Mouse (Mus musculus): ENCODE data around the gene Larp1. TPM values are rescaled to one million over a fixed set of nuclear protein-coding genes. Genes with fewer than 3 reads are reported as not detected.

Larp1 gene
- 14.1 and 21.8 TPM in 2 replicates for polyA plus RNA-seq (2012; ENCODE audit: insufficient read depth, insufficient read length, missing spikeins)

DNA sequence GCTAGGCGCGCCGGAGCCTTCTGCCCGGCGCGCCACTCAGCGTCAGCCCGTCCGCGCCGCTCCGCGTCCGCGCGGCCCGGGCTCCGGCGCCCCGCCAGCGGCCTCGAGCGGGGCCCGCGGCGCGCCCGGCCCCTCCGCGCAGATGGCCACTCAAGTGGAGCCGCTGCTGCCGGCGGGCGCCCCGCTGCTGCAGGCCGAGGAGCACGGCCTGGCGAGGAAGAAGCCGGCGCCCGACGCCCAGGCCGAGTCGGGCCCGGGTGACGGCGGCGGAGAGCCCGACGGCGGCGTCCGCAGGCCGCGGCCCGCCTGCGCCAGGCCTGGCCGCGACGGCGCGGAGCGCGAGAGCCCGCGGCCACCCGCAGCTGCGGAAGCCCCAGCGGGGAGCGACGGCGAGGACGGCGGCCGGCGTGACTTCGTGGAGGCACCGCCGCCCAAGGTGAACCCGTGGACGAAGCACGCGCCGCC is at the start of gene Larp1:
TSS of gene Larp1 (plus strand) at position 14 of the 465 bp plus-strand sequence.
- peak within 1 kb of the TSS; percentile 83 for H3K4me3 ChIP-seq (ENCODE audit: insufficient read depth, low read depth, low read length)
- peak within 1 kb of the TSS; percentile 68 for H3K27ac ChIP-seq (replicated peaks; ENCODE audit: low read depth, low read length)
- peaks cover 6% of the 10 kb centered on the region for H3K4me1 ChIP-seq (ENCODE audit: control insufficient read depth, insufficient read depth, insufficient read length, low read length)

DNA sequence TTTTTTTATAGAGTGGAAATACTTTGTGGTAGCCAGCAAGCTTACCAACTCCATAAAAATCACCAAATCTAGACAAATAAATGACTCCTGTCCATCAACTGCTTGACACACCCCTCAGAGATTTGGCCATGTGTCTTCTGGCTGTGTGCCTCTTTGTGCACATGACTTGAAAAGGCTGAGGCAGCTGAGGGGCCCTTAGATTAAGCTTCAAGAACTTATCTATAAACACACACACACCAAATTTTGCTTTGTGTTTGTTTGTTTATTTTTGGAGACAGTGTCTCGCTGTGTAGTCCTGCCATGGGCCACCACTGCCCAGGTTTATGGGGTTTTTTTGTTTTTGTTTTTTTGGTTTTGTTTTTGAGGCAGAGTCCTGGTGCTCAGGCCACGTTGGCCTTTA is 48.9 kb upstream of the Larp1 start:
- Histone ChIP-seq H3K27ac (replicated peaks; ENCODE audit: low read depth, low read length) (no peak overlapping the region), H3K4me1 (ENCODE audit: control insufficient read depth, insufficient read depth, insufficient read length, low read length) (no peaks in the 10 kb centered on the region), H3K4me3 (ENCODE audit: insufficient read depth, low read depth, low read length) (no peak overlapping the region)

DNA sequence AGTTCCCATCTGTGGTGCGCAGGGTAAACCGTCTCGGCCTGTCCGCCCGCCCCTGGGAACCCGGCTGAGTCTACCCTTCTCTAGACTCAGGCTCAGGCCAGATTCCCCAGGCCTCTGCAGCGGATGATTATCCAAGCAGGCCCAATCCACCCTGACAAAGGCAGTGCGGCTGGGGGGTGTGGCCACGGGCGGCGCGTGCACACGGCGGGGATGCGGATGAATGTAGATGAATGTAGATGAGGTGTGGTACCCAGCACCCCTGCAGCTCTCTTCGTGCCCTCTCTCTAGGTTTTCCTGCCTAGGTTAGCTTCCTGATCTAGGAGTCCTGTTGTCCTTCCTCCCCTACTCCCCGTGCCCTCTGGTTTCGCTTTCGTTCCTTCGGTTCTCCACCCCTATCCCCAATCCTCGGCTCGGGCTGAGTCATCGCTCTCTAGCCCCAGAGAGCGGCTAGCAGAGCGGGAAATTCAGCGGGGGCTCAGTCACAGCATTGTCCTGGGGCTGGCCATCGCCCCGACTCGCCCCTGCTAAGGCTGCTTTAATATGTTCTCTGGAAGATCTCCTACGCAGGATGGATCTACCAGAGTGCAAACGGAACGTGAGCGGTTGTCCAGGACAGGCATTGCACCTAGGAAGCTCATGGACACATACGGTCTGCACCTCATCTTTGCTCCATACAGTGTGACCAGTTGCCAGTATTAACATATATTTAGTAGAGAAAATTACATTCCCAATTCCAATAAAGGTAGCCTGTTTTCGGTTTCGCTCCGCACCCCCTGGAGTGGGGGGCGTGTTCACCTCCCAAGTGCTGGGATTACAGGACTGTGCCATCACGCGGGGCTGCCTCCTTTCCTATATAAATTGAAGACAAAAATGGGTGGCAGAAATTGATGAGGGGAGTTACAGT is 46.2 kb upstream of the Larp1 start:
- Histone ChIP-seq H3K4me1 (ENCODE audit: control insufficient read depth, insufficient read depth, insufficient read length, low read length) (no peaks in the 10 kb centered on the region), H3K27ac (replicated peaks; ENCODE audit: low read depth, low read length) (peak overlapping the region; percentile 79), H3K4me3 (ENCODE audit: insufficient read depth, low read depth, low read length) (peak overlapping the region; percentile 86)

DNA sequence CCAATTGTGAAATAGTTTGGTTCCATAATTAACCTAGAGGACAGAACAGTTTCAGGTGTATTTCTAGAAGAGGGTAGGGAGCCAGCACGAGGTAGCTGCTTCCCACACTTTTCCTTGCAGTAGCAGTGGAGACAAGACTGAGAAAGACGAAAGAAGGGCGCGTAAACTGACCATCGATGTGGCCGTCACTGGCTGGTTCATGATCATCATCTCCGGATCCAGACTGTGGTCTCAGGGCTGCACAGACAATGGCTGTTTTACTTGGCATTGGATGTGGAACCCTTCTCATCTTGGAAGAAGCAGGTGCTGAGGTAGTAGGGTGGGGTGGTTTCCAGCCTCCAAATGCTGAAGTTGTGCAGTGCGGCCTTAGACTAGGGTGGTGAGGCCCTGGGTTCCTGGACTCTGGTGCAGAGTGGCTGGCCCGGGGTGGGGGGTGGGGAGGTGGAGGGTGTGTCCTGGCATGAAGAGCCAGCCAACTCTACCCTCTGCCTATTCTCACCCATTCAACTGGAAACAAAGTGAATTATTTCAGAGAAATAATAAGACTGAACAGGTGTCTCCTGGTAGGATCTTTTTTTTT is 45.5 kb upstream of the Larp1 start:
- H3K27ac ChIP-seq (replicated peaks; ENCODE audit: low read depth, low read length), result no peak overlapping the region
- H3K4me3 ChIP-seq (ENCODE audit: insufficient read depth, low read depth, low read length), result peak overlapping the region; percentile 86

GRCm38 (mm10) chr11:57966630-57967029 is 42.2 kb upstream of the Larp1 start:
- Histone ChIP-seq H3K4me3 (ENCODE audit: insufficient read depth, low read depth, low read length) (no peak overlapping the region), H3K27ac (replicated peaks; ENCODE audit: low read depth, low read length) (no peak overlapping the region), H3K4me1 (ENCODE audit: control insufficient read depth, insufficient read depth, insufficient read length, low read length) (no peaks in the 10 kb centered on the region)

More for the DNA sequence above, 45.5 kb upstream of the Larp1 start:
- H3K4me1 ChIP-seq (ENCODE audit: control insufficient read depth, insufficient read depth, insufficient read length, low read length), result no peaks in the 10 kb centered on the region

DNA sequence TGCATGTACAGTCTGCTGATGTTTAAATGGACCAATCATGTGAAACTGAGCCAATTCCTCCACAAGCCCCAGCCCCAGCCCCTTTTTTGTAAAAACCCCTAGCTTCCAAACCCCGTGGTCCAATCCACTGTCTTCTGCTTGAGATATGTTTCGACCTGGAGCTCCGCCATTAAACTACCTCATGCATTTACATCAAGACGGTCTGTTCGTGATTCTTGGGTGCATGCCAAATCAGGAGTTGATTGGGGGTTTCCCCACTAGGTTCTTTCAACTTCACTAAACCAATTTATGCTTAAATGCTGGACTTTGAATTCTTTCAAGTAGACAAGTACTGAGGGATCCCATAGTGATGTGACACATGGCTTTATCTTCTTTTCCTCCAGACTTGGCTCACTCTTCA is 40.6 kb upstream of the Larp1 start:
- H3K4me1 ChIP-seq (ENCODE audit: control insufficient read depth, insufficient read depth, insufficient read length, low read length), result no peaks in the 10 kb centered on the region
- H3K4me3 ChIP-seq (ENCODE audit: insufficient read depth, low read depth, low read length), result no peak overlapping the region
- H3K27ac ChIP-seq (replicated peaks; ENCODE audit: low read depth, low read length), result no peak overlapping the region

- no peaks in the 10 kb centered on the region for H3K4me1 ChIP-seq (ENCODE audit: control insufficient read depth, insufficient read depth, insufficient read length, low read length)
- H3K4me3 ChIP-seq (ENCODE audit: insufficient read depth, low read depth, low read length), result no peak overlapping the region
- no peak overlapping the region for H3K27ac ChIP-seq (replicated peaks; ENCODE audit: low read depth, low read length)
Measured at GRCm38 (mm10) chr11:57970541-57970940, 38.3 kb upstream of the Larp1 start.

DNA sequence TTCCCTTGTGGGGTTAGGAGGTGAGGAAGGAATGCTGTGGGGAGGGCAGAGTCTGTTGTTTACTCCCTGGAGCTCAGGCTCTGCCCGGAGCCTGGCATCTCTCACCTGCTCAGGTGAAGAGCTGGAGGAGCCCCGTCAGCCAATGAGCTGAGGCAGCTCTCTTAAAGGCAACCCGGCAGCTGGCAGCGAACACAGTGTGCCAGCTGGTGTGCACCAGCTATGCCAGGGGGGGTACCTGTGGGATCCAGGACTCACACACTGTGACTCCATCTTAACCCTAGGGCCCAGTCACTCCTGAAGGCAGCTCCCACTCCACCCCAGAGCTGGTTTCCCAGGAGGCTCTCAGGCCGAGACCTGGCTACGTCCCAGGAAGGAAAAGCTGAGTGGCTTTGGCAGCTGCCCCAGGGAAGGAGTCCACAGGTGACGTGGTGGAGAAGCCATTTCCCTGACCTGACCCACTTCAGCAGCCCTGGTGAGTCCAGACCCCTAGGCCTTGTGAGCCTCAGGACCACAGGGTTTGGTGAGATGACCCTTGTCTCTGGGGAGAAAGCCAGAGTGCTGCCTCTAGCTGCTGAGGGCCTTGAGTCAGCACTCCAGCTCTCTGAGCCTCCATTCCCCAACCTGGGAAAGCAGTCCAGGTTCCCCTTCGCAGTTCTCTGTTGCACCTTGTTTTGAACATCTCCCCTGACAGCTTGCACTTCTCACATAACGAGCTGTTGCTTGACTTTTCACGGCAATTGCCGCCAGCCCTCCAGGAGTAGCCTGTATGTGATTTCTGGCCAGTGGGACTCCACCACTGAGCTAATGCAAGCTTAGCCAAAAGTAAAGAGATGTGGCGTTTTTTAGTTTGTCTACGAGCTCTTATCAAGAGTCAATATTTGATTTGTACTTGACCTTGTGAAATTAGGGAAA is 35.6 kb upstream of the Larp1 start:
- no peak overlapping the region for H3K4me3 ChIP-seq (ENCODE audit: insufficient read depth, low read depth, low read length)
- no peak overlapping the region for H3K27ac ChIP-seq (replicated peaks; ENCODE audit: low read depth, low read length)
- H3K4me1 ChIP-seq (ENCODE audit: control insufficient read depth, insufficient read depth, insufficient read length, low read length), result no peaks in the 10 kb centered on the region

DNA sequence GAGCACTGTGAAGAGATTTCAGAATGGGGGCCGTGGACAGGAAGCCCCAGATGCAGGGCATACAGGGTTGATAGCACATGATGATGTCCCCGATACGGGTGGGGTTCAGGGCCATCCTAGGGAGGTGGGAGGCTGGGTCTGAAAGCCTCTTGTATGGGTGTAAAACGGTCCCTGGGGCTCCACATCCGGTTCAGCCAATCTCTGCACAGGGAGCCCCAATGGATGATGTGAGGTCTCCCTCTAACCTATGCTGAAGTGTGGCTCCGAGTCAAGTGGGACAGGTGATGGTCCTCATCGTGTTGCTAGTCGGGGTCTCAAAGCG is 35.0 kb upstream of the Larp1 start:
- no peaks in the 10 kb centered on the region for H3K4me1 ChIP-seq (ENCODE audit: control insufficient read depth, insufficient read depth, insufficient read length, low read length)
- no peak overlapping the region for H3K4me3 ChIP-seq (ENCODE audit: insufficient read depth, low read depth, low read length)
- no peak overlapping the region for H3K27ac ChIP-seq (replicated peaks; ENCODE audit: low read depth, low read length)

- no peak overlapping the region for H3K4me3 ChIP-seq (ENCODE audit: insufficient read depth, low read depth, low read length)
- no peak overlapping the region for H3K27ac ChIP-seq (replicated peaks; ENCODE audit: low read depth, low read length)
- H3K4me1 ChIP-seq (ENCODE audit: control insufficient read depth, insufficient read depth, insufficient read length, low read length), result 0 out of 2 replicates have a peak, but pooled peaks cover 7% of the 10 kb centered on the region
Measured at GRCm38 (mm10) chr11:57975876-57976275, 33.0 kb upstream of the Larp1 start.

GRCm38 (mm10) chr11:57977681-57978080 is 31.2 kb upstream of the Larp1 start:
- Histone ChIP-seq H3K4me1 (ENCODE audit: control insufficient read depth, insufficient read depth, insufficient read length, low read length) (0 out of 2 replicates have a peak, but pooled peaks cover 7% of the 10 kb centered on the region), H3K27ac (replicated peaks; ENCODE audit: low read depth, low read length) (no peak overlapping the region), H3K4me3 (ENCODE audit: insufficient read depth, low read depth, low read length) (no peak overlapping the region)

DNA sequence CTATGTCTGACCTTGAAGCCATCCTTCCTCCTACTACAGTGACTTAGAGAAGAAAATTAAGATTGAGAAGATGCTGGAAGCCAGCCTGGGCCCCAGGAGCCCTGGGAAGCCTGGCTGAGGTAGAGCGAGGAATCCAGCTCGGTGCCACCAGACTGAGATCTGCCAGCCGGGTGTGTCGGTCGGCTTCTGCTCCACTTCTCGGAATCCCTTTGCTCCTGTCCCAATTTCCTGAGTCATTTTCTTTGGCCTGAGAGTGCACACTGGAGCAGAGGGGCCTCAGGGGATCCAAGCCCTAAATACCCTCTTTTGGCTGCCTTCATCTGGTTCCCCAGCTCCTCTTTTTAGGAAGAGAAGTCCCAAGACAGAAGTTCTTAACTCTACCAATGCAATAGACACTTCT is 29.2 kb upstream of the Larp1 start:
- Histone ChIP-seq H3K4me1 (ENCODE audit: control insufficient read depth, insufficient read depth, insufficient read length, low read length) (0 out of 2 replicates have a peak, but pooled peaks cover 7% of the 10 kb centered on the region), H3K4me3 (ENCODE audit: insufficient read depth, low read depth, low read length) (no peak overlapping the region), H3K27ac (replicated peaks; ENCODE audit: low read depth, low read length) (no peak overlapping the region)

GRCm38 (mm10) chr11:57981083-57981809 is 27.6 kb upstream of the Larp1 start:
- Histone ChIP-seq H3K4me1 (ENCODE audit: control insufficient read depth, insufficient read depth, insufficient read length, low read length) (0 out of 2 replicates have a peak, but pooled peaks cover 7% of the 10 kb centered on the region), H3K27ac (replicated peaks; ENCODE audit: low read depth, low read length) (no peak overlapping the region), H3K4me3 (ENCODE audit: insufficient read depth, low read depth, low read length) (no peak overlapping the region)
